Mouse (Mus musculus): Measurements from ENCODE around the gene 5330417H12Rik. TPM values are rescaled to one million over a fixed set of nuclear protein-coding genes. Genes with fewer than 3 reads are reported as not detected.

The 5330417H12Rik gene
- polyA plus RNA-seq, 1 experiment from 2014 or later = not detected

- Histone ChIP-seq H3K4me3 (replicated peaks) (no peak overlapping the region), H3K9me3 (no peaks in the 10 kb centered on the region), H3K27me3 (replicated peaks) (no peaks in the 10 kb centered on the region), H3K4me1 (replicated peaks) (no peaks in the 10 kb centered on the region), H3K4me2 (replicated peaks) (no peak overlapping the region), H3K36me3 (no peaks in the 10 kb centered on the region), H3K9ac (no peak overlapping the region), H3K27ac (no peak overlapping the region)
- 31% methylated on average over 10 of the region's 11 CpGs for WGBS
- 0 out of 2 replicates have a peak, but pooled peaks have one; percentile 31 for ATAC-seq
These were observed 6.7 kb downstream of the 5330417H12Rik start for GRCm38 (mm10) chr7:107618028-107618992.

- Histone ChIP-seq H3K27ac (no peak overlapping the region), H3K4me3 (replicated peaks) (no peak overlapping the region), H3K27me3 (replicated peaks) (no peaks in the 10 kb centered on the region), H3K9ac (no peak overlapping the region), H3K9me3 (no peaks in the 10 kb centered on the region), H3K4me2 (replicated peaks) (no peak overlapping the region), H3K4me1 (replicated peaks) (no peaks in the 10 kb centered on the region), H3K36me3 (no peaks in the 10 kb centered on the region)
- ATAC-seq = no peak
- WGBS = 89% methylated on average over 5 of the region's 5 CpGs
These were observed 14.1 kb downstream of the 5330417H12Rik start for GRCm38 (mm10) chr7:107610880-107611279.

GRCm38 (mm10) chr7:107609622-107610255 lies 15.2 kb downstream of the 5330417H12Rik start:
- Histone ChIP-seq H3K27ac (no peak overlapping the region), H3K4me2 (replicated peaks) (no peak overlapping the region), H3K9ac (no peak overlapping the region), H3K27me3 (replicated peaks) (no peaks in the 10 kb centered on the region), H3K36me3 (no peaks in the 10 kb centered on the region), H3K9me3 (no peaks in the 10 kb centered on the region), H3K4me1 (replicated peaks) (no peaks in the 10 kb centered on the region), H3K4me3 (replicated peaks) (no peak overlapping the region)
- ATAC-seq = no peak
- 93% methylated on average over 2 of the region's 2 CpGs for WGBS

GRCm38 (mm10) chr7:107607766-107608165 lies 17.2 kb downstream of the 5330417H12Rik start:
- H3K9ac ChIP-seq = no peak overlapping the region
- no peak overlapping the region for H3K27ac ChIP-seq
- no peak overlapping the region for H3K4me2 ChIP-seq (replicated peaks)
- ATAC-seq = no peak
- no peaks in the 10 kb centered on the region for H3K4me1 ChIP-seq (replicated peaks)
- 84% methylated on average over 1 of the region's 1 CpGs for WGBS
- no peaks in the 10 kb centered on the region for H3K27me3 ChIP-seq (replicated peaks)
- H3K4me3 ChIP-seq (replicated peaks) = no peak overlapping the region
- H3K36me3 ChIP-seq = no peaks in the 10 kb centered on the region
- no peaks in the 10 kb centered on the region for H3K9me3 ChIP-seq

- Histone ChIP-seq H3K4me2 (replicated peaks) (no peak overlapping the region), H3K27ac (no peak overlapping the region), H3K9me3 (no peaks in the 10 kb centered on the region), H3K27me3 (replicated peaks) (no peaks in the 10 kb centered on the region), H3K36me3 (no peaks in the 10 kb centered on the region), H3K9ac (no peak overlapping the region), H3K4me3 (replicated peaks) (no peak overlapping the region), H3K4me1 (replicated peaks) (no peaks in the 10 kb centered on the region)
- WGBS = 77% methylated on average over 6 of the region's 6 CpGs
- ATAC-seq = no peak
These were observed 22.0 kb downstream of the 5330417H12Rik start for GRCm38 (mm10) chr7:107602913-107603312.

- Histone ChIP-seq H3K27me3 (replicated peaks) (no peaks in the 10 kb centered on the region), H3K4me3 (replicated peaks) (no peak overlapping the region), H3K9me3 (no peaks in the 10 kb centered on the region), H3K4me1 (replicated peaks) (no peaks in the 10 kb centered on the region), H3K27ac (no peak overlapping the region), H3K9ac (no peak overlapping the region), H3K36me3 (no peaks in the 10 kb centered on the region), H3K4me2 (replicated peaks) (no peak overlapping the region)
- no peak for ATAC-seq
- WGBS = 86% methylated on average over 4 of the region's 4 CpGs
These were observed 22.5 kb downstream of the 5330417H12Rik start for GRCm38 (mm10) chr7:107602505-107602904.

- Histone ChIP-seq H3K27me3 (replicated peaks) (no peaks in the 10 kb centered on the region), H3K9me3 (no peaks in the 10 kb centered on the region), H3K27ac (no peak overlapping the region), H3K9ac (no peak overlapping the region), H3K4me2 (replicated peaks) (no peak overlapping the region), H3K36me3 (no peaks in the 10 kb centered on the region), H3K4me1 (replicated peaks) (no peaks in the 10 kb centered on the region), H3K4me3 (replicated peaks) (no peak overlapping the region)
- no peak for ATAC-seq
- 64% methylated on average over 5 of the region's 5 CpGs for WGBS
These were observed 24.3 kb downstream of the 5330417H12Rik start for GRCm38 (mm10) chr7:107600651-107601050.

GRCm38 (mm10) chr7:107597956-107598355 lies 27.0 kb downstream of the 5330417H12Rik start:
- WGBS = 75% methylated on average over 3 of the region's 3 CpGs

GRCm38 (mm10) chr7:107596753-107597152 lies 28.2 kb downstream of the 5330417H12Rik start:
- Histone ChIP-seq H3K27ac (no peak overlapping the region), H3K4me2 (replicated peaks) (no peak overlapping the region), H3K9ac (no peak overlapping the region), H3K9me3 (no peaks in the 10 kb centered on the region), H3K27me3 (replicated peaks) (no peaks in the 10 kb centered on the region), H3K36me3 (no peaks in the 10 kb centered on the region), H3K4me3 (replicated peaks) (no peak overlapping the region), H3K4me1 (replicated peaks) (0 out of 2 replicates have a peak, but pooled peaks cover 6% of the 10 kb centered on the region)
- ATAC-seq = no peak

More at GRCm38 (mm10) chr7:107597956-107598355, 27.0 kb downstream of the 5330417H12Rik start:
- ATAC-seq = no peak
- no peak overlapping the region for H3K4me3 ChIP-seq (replicated peaks)
- H3K4me2 ChIP-seq (replicated peaks) = no peak overlapping the region
- H3K4me1 ChIP-seq (replicated peaks) = 0 out of 2 replicates have a peak, but pooled peaks cover 6% of the 10 kb centered on the region
- no peaks in the 10 kb centered on the region for H3K27me3 ChIP-seq (replicated peaks)
- H3K9me3 ChIP-seq = no peaks in the 10 kb centered on the region
- no peak overlapping the region for H3K9ac ChIP-seq
- no peaks in the 10 kb centered on the region for H3K36me3 ChIP-seq
- H3K27ac ChIP-seq = no peak overlapping the region

- Histone ChIP-seq H3K27me3 (replicated peaks) (no peaks in the 10 kb centered on the region), H3K4me1 (replicated peaks) (0 out of 2 replicates have a peak, but pooled peaks cover 6% of the 10 kb centered on the region), H3K4me3 (replicated peaks) (peak overlapping the region; percentile 52), H3K27ac (no peak overlapping the region), H3K4me2 (replicated peaks) (peak overlapping the region; percentile 78), H3K9ac (peak overlapping the region; percentile 26), H3K9me3 (no peaks in the 10 kb centered on the region), H3K36me3 (no peaks in the 10 kb centered on the region)
- 11% methylated on average over 13 of the region's 13 CpGs for WGBS
- no peak; the same call in 1 of the 2 replicates for ATAC-seq
These were observed 29.5 kb downstream of the 5330417H12Rik start for GRCm38 (mm10) chr7:107595426-107595825.

GRCm38 (mm10) chr7:107594857-107595402 lies 30.0 kb downstream of the 5330417H12Rik start, which contains the start of gene Ppfibp2:
Ppfibp2 (plus strand) TSS chr7:107595207.
- H3K4me1 ChIP-seq (replicated peaks) = 0 out of 2 replicates have a peak, but pooled peaks cover 6% of the 10 kb centered on the region
- H3K36me3 ChIP-seq = no peaks in the 10 kb centered on the region
- peak within 1 kb of the TSS; percentile 52 for H3K4me3 ChIP-seq (replicated peaks)
- H3K9ac ChIP-seq = peak within 1 kb of the TSS; percentile 26
- ATAC-seq = peak; percentile 99
- peak within 1 kb of the TSS; percentile 69 for H3K27ac ChIP-seq
- WGBS = under 1% methylated on average over 23 of the region's 24 CpGs
- no peaks in the 10 kb centered on the region for H3K9me3 ChIP-seq
- H3K27me3 ChIP-seq (replicated peaks) = no peaks in the 10 kb centered on the region
- peak within 1 kb of the TSS; percentile 78 for H3K4me2 ChIP-seq (replicated peaks)

GRCm38 (mm10) chr7:107594325-107594856 lies 30.6 kb downstream of the 5330417H12Rik start:
- Histone ChIP-seq H3K9me3 (no peaks in the 10 kb centered on the region), H3K27me3 (replicated peaks) (no peaks in the 10 kb centered on the region), H3K4me2 (replicated peaks) (peak overlapping the region; percentile 78), H3K4me3 (replicated peaks) (peak overlapping the region; percentile 52), H3K9ac (peak overlapping the region; percentile 26; the same call in 1 of the 2 replicates), H3K4me1 (replicated peaks) (0 out of 2 replicates have a peak, but pooled peaks cover 6% of the 10 kb centered on the region), H3K27ac (peak overlapping the region; percentile 69), H3K36me3 (no peaks in the 10 kb centered on the region)
- ATAC-seq = peak; percentile 85
- under 1% methylated on average over 16 of the region's 16 CpGs for WGBS
